Mouse (Mus musculus) olfactory bulb, adult 2 months (tissue): ENCODE results near the gene Utrn. TPM values are rescaled to one million over a fixed set of nuclear protein-coding genes. Genes with fewer than 3 reads are reported as not detected.

ENCODE experiments used
- H3K27ac ChIP-seq: fragments of 200-500 bp; 2 replicates; pipeline ENCODE4 v1.5.1; 2012; ENCODE audit warnings: low read depth, low read length; ENCODE audit not compliant: insufficient read depth
- H3K4me1 ChIP-seq: fragments of 200-500 bp; 2 replicates; pipeline ENCODE4 v1.6.1; 2012; ENCODE audit warnings: low read length; ENCODE audit not compliant: control insufficient read depth, insufficient read depth
- H3K4me3 ChIP-seq: fragments of 200-500 bp; 2 replicates; pipeline ENCODE4 v1.5.1; 2012; ENCODE audit warnings: mild to moderate bottlenecking, low read depth, low read length, moderate library complexity; ENCODE audit not compliant: insufficient read depth
- CTCF ChIP-seq: fragments of 200-500 bp; IDR thresholded peaks from 2 replicates; pipeline ENCODE4 v1.5.1; 2012; ENCODE audit warnings: low read depth, mild to moderate bottlenecking, low read length, moderate library complexity; ENCODE audit not compliant: insufficient read depth
- POLR2A ChIP-seq: fragments of 200-500 bp; IDR thresholded peaks from 2 replicates; pipeline ENCODE4 v1.6.1; 2012; ENCODE audit warnings: mild to moderate bottlenecking, low read depth, low read length, moderate library complexity; ENCODE audit not compliant: insufficient read depth
- WGBS: fragments of 180-500 bp; shearing (Covaris S2); methylation state at CpG from one replicate; pipeline ENCODE4 v1.1.7; 2018; 5-methylcytosine and 5-hydroxymethylcytosine counted together
- polyA plus RNA-seq: library from polyadenylated mRNA; stranded (reverse); fragments of >200 nt; gene quantifications from 2 replicates; pipeline ENCODE4 v1.2.4, GENCODE M21; 2012; ENCODE audit warnings: low replicate concordance; ENCODE audit not compliant: missing spikeins, insufficient read depth, insufficient read length

The Utrn gene
- polyA plus RNA-seq, 1 experiment, result 80.1 TPM

DNA sequence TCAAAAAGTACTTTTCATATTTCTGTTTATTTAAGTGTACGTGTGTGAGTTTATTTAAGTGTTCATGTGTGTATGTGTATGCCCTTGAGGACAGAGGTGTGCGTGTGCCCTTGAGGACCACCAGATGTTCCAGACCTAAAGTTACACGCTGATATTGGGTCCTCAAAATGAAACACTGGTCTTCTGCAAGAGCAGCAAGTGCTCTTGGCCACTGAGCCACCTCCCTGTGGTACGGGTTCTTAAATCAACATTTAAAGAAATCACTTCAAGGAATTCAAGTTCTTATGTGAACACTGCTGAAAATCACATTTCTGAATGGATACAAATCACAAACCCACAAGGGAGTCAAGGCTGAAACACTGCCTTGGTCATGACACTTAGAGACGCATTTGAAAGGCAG lies 195.9 kb downstream of the Utrn start:
- no peak for TF ChIP-seq POLR2A
- TF ChIP-seq CTCF, result no peak
- no peak overlapping the region for H3K27ac ChIP-seq
- no peaks in the 10 kb centered on the region for H3K4me1 ChIP-seq
- WGBS, result 96% methylated on average over 5 of the region's 5 CpGs
- no peak overlapping the region for H3K4me3 ChIP-seq

DNA sequence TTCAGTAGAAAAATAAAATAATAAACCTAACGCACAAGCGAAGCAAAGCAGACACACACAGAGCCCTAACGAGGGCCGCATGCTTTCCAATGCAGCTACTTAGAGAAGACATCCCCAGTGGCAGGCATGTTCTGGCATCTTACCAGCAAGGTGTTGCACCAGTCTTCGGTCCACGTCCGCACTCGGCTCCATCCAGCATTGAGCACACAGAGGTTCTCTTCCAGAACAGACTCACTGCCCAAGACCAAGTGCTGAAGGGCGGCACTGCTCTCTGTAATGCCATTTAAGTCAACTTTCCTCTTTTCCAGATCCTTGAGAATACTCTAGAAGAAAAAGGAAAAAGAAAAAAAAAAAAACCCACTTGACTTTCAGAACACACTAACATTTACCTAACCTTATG lies 197.6 kb downstream of the Utrn start:
- no peak for TF ChIP-seq POLR2A
- no peak for TF ChIP-seq CTCF
- H3K4me3 ChIP-seq, result no peak overlapping the region
- WGBS, result 94% methylated on average over 9 of the region's 9 CpGs
- no peak overlapping the region for H3K27ac ChIP-seq
- H3K4me1 ChIP-seq, result no peaks in the 10 kb centered on the region

DNA sequence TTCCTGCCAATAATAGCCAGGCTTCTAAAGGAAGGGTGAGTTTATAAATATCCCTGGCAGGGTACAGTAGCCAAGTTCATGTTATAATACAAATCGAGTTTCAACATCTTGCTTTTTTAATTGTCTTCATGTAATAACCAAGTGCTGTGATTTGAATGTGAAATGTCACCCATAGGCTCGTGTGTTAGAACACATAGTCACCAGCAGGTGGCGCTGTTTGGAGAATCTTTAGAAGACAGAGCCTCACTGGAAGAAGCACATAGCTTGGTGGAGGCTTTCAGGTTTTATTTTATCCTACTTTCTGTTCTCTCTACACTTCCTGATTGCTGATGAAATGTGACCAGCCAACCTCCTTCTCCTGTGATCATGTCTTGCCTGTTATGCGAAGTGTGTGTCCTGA lies 207.1 kb downstream of the Utrn start:
- H3K4me1 ChIP-seq, result no peaks in the 10 kb centered on the region
- H3K4me3 ChIP-seq, result no peak overlapping the region
- no peak for TF ChIP-seq POLR2A
- TF ChIP-seq CTCF, result no peak
- WGBS, result 93% methylated on average over 4 of the region's 4 CpGs
- no peak overlapping the region for H3K27ac ChIP-seq

DNA sequence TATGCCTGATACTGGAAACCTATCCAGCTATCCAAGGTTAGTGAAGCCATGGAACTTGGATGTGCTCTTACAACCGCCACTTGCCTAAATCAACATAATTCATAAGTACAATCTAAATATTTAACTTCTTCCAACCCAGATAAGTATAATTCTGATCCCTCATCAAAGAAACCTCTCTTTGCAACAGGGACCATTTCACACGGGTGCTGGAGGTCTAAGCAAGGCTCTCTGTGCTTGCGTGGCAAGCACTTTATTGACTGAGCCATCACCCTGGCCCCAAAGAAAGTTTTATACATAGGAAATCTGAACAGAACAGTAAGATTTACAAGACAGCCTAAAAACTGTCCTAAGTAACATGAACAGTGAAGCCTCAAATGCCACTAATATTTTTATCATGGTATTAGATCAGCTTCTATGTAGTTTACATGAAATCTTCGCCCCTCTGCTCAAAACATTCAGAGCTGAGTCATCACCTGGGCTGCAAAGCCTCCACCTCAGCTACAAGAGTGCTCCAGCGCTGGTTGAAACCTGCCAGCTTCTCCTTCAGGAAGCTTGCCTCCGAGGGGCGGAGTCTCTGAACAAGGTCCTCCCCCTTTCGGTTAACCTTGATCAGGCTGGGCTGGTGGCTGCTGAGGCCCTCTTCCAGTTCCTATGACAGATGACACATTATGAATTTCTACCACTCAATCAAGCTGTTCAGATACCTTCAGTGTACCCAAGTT lies 211.0 kb downstream of the Utrn start:
- H3K4me1 ChIP-seq, result no peaks in the 10 kb centered on the region
- no peak for TF ChIP-seq POLR2A
- TF ChIP-seq CTCF, result no peak
- no peak overlapping the region for H3K27ac ChIP-seq
- no peak overlapping the region for H3K4me3 ChIP-seq
- WGBS, result 90% methylated on average over 8 of the region's 8 CpGs

DNA sequence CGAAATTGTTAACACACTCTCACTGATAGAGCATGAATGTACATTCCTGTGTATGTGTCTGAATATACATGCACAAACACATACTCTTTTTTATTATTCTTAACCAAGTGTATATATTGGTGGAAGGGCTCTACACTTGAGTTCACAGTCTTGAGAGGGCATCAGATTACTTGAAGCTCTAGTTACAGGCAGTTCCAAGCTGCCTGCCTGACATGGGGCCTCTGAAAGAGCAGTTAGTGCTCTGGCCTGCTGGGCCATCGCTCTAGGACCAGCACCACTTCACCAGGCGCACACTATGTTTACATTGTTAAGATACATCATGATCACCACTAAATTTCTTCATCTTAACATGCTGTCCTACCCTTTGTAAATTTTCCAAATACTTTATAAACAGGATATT lies 216.2 kb downstream of the Utrn start:
- WGBS, result 94% methylated on average over 3 of the region's 3 CpGs
- no peak overlapping the region for H3K27ac ChIP-seq
- no peak overlapping the region for H3K4me3 ChIP-seq
- TF ChIP-seq CTCF (no peak), POLR2A (no peak)
- H3K4me1 ChIP-seq, result no peaks in the 10 kb centered on the region

DNA sequence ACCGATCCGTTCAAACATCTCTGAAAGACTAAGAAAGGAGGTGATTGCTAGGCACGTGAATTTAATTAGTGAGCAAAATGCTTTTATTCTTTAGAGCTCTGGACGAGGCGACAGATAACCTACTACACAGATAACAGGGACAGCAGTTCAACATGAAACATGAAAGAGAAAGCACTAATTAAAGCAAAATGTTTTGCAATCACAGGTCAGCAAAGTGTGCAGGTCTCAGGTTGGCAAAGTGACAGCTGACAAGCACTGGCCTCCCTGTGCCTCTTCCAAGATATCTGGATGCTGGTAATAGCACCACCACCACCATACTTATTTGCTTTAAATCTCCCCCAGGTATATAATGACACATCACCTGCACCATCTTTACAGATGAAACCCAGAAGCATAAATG lies 223.0 kb downstream of the Utrn start:
- Histone ChIP-seq H3K27ac (no peak overlapping the region), H3K4me1 (no peaks in the 10 kb centered on the region), H3K4me3 (no peak overlapping the region)
- TF ChIP-seq CTCF (no peak), POLR2A (no peak)
- 63% methylated on average over 5 of the region's 5 CpGs for WGBS

DNA sequence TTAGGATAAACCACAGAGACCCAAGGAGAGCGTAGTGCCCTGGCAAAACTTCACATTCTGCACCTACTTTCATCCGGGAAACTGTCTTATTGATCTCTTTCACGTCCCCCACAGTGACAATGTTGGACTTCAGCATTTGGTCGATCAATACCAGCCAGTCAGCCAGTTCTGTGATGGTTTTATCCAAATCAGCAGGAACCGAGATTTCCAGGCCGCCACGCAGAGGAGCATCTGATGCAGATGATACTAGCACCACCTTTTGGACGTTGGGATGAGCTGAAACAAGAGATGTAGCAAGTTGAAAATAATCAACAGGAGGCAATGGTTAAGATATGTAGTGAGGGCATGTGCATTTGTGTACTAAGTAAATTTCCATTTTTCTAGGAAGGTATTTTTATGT lies 225.8 kb downstream of the Utrn start:
- Histone ChIP-seq H3K27ac (no peak overlapping the region), H3K4me1 (peaks cover 3% of the 10 kb centered on the region; the same call in 1 of the 2 replicates), H3K4me3 (no peak overlapping the region)
- 59% methylated on average over 8 of the region's 8 CpGs for WGBS
- TF ChIP-seq CTCF (no peak), POLR2A (no peak)

DNA sequence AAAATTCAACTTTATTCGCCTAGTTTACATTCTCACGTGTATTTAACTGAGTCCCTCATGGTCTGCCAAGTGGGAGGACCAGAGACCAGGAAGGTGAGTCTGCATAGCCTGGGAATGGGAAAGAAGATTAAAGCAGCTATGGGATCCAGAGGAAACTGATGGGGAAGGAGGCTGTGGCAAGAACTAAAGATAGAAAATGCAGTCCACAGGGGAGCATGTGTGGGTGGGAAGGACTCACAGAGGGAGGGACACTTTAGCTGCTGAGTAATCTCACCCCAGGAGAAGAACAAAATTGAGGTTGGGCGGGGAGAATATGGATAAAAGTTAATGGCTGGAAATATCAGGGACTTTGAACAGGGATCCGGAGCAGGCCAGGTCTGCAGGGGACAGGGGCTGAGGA lies 229.5 kb downstream of the Utrn start:
- Histone ChIP-seq H3K27ac (no peak overlapping the region), H3K4me1 (peaks cover 3% of the 10 kb centered on the region; the same call in 1 of the 2 replicates), H3K4me3 (no peak overlapping the region)
- WGBS, result 46% methylated on average over 4 of the region's 4 CpGs
- TF ChIP-seq CTCF (no peak), POLR2A (no peak)

DNA sequence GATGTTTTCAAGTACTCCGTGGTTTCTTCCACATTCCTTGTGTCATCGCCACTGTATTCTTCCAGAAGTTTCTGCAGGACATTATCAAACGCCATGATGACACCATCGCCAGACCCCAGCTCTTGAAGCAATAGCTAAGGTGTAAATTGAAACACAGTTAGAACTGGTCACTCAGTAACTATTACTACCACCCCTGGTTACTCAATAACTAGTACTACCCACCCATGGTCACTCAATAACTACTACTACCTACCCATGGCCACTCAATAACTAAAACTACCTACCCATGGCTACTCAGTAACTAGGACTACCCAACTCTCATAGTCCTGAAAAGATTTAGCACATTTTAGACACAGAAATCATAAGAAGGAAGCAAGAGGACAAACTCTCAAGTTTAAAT lies 235.2 kb downstream of the Utrn start:
- no peak for TF ChIP-seq CTCF
- TF ChIP-seq POLR2A, result no peak
- 94% methylated on average over 4 of the region's 4 CpGs for WGBS
- no peak overlapping the region for H3K4me3 ChIP-seq
- H3K4me1 ChIP-seq, result peaks cover 2% of the 10 kb centered on the region; the same call in 1 of the 2 replicates
- H3K27ac ChIP-seq, result no peak overlapping the region
